Mouse (Mus musculus) hindbrain, embryonic 13.5 days (tissue): ENCODE measurements around the gene Mgmt. TPM values are rescaled to one million over a fixed set of nuclear protein-coding genes. Genes with fewer than 3 reads are reported as not detected.

Experiments
- ATAC-seq: fragments of 200-750 bp; cut with Nextera tagmentation; 2 replicates; pipeline ENCODE4 v1.8.0; 2017; ENCODE audit warnings: moderate TSS enrichment; ENCODE audit not compliant: low FRiP score
- H3K27ac ChIP-seq: fragments of 300-500 bp; sonication (generic); 2 replicates; pipeline ENCODE4 v1.5.1; 2015; ENCODE audit warnings: inconsistent platforms, mild to moderate bottlenecking, moderate library complexity
- H3K27me3 ChIP-seq: fragments of 300-500 bp; sonication (generic); 2 replicates; pipeline ENCODE4 v1.6.1; 2015; ENCODE audit warnings: mild to moderate bottlenecking, inconsistent platforms
- H3K36me3 ChIP-seq: fragments of 300-500 bp; sonication (generic); 2 replicates; pipeline ENCODE4 v1.6.1; 2015; ENCODE audit warnings: mild to moderate bottlenecking, inconsistent platforms
- H3K4me1 ChIP-seq: fragments of 300-500 bp; sonication (generic); replicated peaks from 2 replicates; pipeline ENCODE4 v1.6.1; 2015; ENCODE audit warnings: inconsistent platforms
- H3K4me2 ChIP-seq: fragments of 300-500 bp; sonication (generic); 2 replicates; pipeline ENCODE4 v1.6.1; 2015; ENCODE audit warnings: inconsistent platforms, mild to moderate bottlenecking, moderate library complexity
- H3K4me3 ChIP-seq: fragments of 300-500 bp; sonication (generic); 2 replicates; pipeline ENCODE4 v1.5.1; 2015; ENCODE audit warnings: mild to moderate bottlenecking, inconsistent platforms
- H3K9ac ChIP-seq: fragments of 300-500 bp; sonication (generic); 2 replicates; pipeline ENCODE4 v1.6.1; 2015; ENCODE audit warnings: mild to moderate bottlenecking, inconsistent platforms
- H3K9me3 ChIP-seq: fragments of 300-500 bp; sonication (generic); 2 replicates; pipeline ENCODE4 v1.6.1; 2016; ENCODE audit warnings: inconsistent platforms
- WGBS: fragments of 180-500 bp; shearing (Covaris S2); methylation state at CpG from one replicate; pipeline ENCODE4 v1.1.7; 2015; 5-methylcytosine and 5-hydroxymethylcytosine counted together
- polyA plus RNA-seq: library from polyadenylated mRNA; unstranded; fragments of >200 nt; fragmentation: Nextera tagmentation; extraction: Ambion mirVana; gene quantifications from 2 replicates; pipeline ENCODE4 v1.2.1, GENCODE M21; 2015

Mgmt gene
- polyA plus RNA-seq, 1 experiment from 2014 or later = 1.8 TPM

- no peak overlapping the region for H3K4me3 ChIP-seq
- H3K9ac ChIP-seq = no peak overlapping the region
- no peaks in the 10 kb centered on the region for H3K9me3 ChIP-seq
- H3K27me3 ChIP-seq = no peaks in the 10 kb centered on the region
- no peaks in the 10 kb centered on the region for H3K36me3 ChIP-seq
- H3K27ac ChIP-seq = no peak overlapping the region
- 90% methylated on average over 12 of the region's 12 CpGs for WGBS
- H3K4me2 ChIP-seq = no peak overlapping the region
- no peak for ATAC-seq
- peaks cover 15% of the 10 kb centered on the region for H3K4me1 ChIP-seq
Measured at GRCm38 (mm10) chr7:136920976-136921755, 26.8 kb downstream of the Mgmt start.

- Histone ChIP-seq H3K4me1 (peaks cover 18% of the 10 kb centered on the region), H3K27me3 (no peaks in the 10 kb centered on the region), H3K9me3 (no peaks in the 10 kb centered on the region), H3K27ac (no peak overlapping the region), H3K4me3 (no peak overlapping the region), H3K9ac (no peak overlapping the region), H3K4me2 (no peak overlapping the region), H3K36me3 (no peaks in the 10 kb centered on the region)
- ATAC-seq = no peak
- WGBS = 86% methylated on average over 6 of the region's 6 CpGs
Measured at GRCm38 (mm10) chr7:136922230-136922629, 27.8 kb downstream of the Mgmt start.

- Histone ChIP-seq H3K4me2 (no peak overlapping the region), H3K27me3 (no peaks in the 10 kb centered on the region), H3K36me3 (no peaks in the 10 kb centered on the region), H3K4me3 (no peak overlapping the region), H3K9me3 (no peaks in the 10 kb centered on the region), H3K4me1 (peaks cover 18% of the 10 kb centered on the region), H3K27ac (no peak overlapping the region), H3K9ac (no peak overlapping the region; the same call in 1 of the 2 replicates)
- WGBS = 69% methylated on average over 18 of the region's 18 CpGs
- no peak for ATAC-seq
Measured at GRCm38 (mm10) chr7:136924610-136925260, 30.3 kb downstream of the Mgmt start.

DNA sequence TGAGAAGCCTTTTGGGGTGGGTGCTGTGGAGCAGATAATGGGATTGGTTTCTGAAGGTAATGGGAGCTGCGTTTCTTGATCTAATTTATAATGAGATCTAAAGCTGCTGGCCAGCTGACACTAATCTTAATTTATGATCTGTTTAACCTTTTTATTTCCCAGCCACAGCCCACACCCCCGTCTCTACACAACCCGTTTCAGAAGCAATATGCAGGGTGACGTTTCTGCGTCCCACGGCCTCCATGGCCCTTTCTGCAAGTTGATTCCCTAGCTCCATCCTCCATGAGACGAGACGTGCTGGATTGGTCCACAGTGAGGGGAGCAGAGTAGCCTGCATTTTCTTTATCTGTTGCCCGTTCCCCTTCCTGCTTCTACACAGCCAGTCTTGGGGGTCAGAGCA, 31.8 kb downstream of the Mgmt start:
- Histone ChIP-seq H3K4me1 (peaks cover 18% of the 10 kb centered on the region), H3K4me3 (no peak overlapping the region), H3K9ac (no peak overlapping the region), H3K36me3 (no peaks in the 10 kb centered on the region), H3K27me3 (no peaks in the 10 kb centered on the region), H3K4me2 (no peak overlapping the region), H3K27ac (no peak overlapping the region), H3K9me3 (no peaks in the 10 kb centered on the region)
- ATAC-seq = no peak
- 49% methylated on average over 9 of the region's 9 CpGs for WGBS

DNA sequence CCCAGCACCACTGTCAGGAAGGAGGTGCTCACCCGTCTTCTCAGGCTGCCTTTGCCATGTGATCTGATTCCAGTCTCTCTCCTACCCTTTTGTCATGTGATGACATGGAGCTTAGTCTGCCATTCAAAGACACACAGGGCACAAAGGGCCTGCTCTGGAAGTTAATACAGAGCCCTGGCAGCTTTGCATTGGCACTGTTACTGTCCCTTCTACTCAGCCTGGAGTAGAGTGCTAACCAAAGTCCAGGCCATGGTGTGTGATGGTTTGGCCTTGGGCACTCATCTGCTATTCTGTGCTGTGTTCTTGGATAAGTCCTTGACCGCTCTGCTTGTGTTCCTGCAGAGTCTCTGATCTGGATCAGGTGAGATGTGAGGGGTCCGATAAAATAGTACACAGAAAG, 36.0 kb downstream of the Mgmt start:
- WGBS = 81% methylated on average over 3 of the region's 3 CpGs
- Histone ChIP-seq H3K27ac (no peak overlapping the region), H3K27me3 (no peaks in the 10 kb centered on the region), H3K4me3 (no peak overlapping the region), H3K4me2 (no peak overlapping the region), H3K9ac (no peak overlapping the region), H3K9me3 (no peaks in the 10 kb centered on the region), H3K4me1 (peaks cover 9% of the 10 kb centered on the region), H3K36me3 (no peaks in the 10 kb centered on the region)
- ATAC-seq = no peak

GRCm38 (mm10) chr7:136933367-136933766, 39.0 kb downstream of the Mgmt start:
- Histone ChIP-seq H3K36me3 (no peaks in the 10 kb centered on the region), H3K4me2 (no peak overlapping the region), H3K9ac (no peak overlapping the region), H3K27me3 (no peaks in the 10 kb centered on the region), H3K27ac (no peak overlapping the region), H3K9me3 (no peaks in the 10 kb centered on the region), H3K4me1 (no peaks in the 10 kb centered on the region), H3K4me3 (no peak overlapping the region)
- no peak for ATAC-seq
- 86% methylated on average over 3 of the region's 3 CpGs for WGBS

DNA sequence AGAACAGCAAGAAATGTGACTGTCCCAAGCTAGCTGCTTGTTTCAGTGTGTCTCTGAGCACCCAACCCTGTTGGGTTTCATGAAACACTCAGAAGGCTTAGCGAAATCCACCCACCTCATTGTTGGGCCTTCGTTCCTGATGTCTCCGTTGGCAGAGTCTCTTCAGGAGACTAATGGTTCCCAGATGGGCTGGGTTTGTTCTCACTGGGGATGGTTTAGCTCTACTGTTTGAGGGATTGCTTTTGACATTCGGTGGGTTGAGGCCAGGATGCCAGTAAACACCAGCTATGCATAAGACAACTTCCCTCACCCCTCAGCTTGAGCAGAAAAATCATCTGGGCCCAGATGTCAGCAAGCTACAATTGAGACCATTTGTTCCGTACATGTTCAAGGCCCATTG, 39.9 kb downstream of the Mgmt start:
- no peak for ATAC-seq
- H3K9me3 ChIP-seq = no peaks in the 10 kb centered on the region
- no peak overlapping the region for H3K9ac ChIP-seq
- WGBS = 82% methylated on average over 5 of the region's 5 CpGs
- no peak overlapping the region for H3K4me3 ChIP-seq
- H3K27ac ChIP-seq = no peak overlapping the region
- no peak overlapping the region for H3K4me2 ChIP-seq
- H3K4me1 ChIP-seq = no peaks in the 10 kb centered on the region
- no peaks in the 10 kb centered on the region for H3K36me3 ChIP-seq
- H3K27me3 ChIP-seq = no peaks in the 10 kb centered on the region

GRCm38 (mm10) chr7:136934784-136935183, 40.4 kb downstream of the Mgmt start:
- no peak for ATAC-seq
- Histone ChIP-seq H3K4me1 (no peaks in the 10 kb centered on the region), H3K9me3 (no peaks in the 10 kb centered on the region), H3K4me2 (no peak overlapping the region), H3K27ac (no peak overlapping the region), H3K27me3 (no peaks in the 10 kb centered on the region), H3K4me3 (no peak overlapping the region), H3K36me3 (no peaks in the 10 kb centered on the region), H3K9ac (no peak overlapping the region)
- 77% methylated on average over 7 of the region's 7 CpGs for WGBS

- no peak overlapping the region for H3K4me3 ChIP-seq
- ATAC-seq = no peak
- H3K4me2 ChIP-seq = no peak overlapping the region
- H3K9me3 ChIP-seq = no peaks in the 10 kb centered on the region
- WGBS = 91% methylated on average over 4 of the region's 4 CpGs
- H3K27ac ChIP-seq = no peak overlapping the region
- no peaks in the 10 kb centered on the region for H3K4me1 ChIP-seq
- no peaks in the 10 kb centered on the region for H3K36me3 ChIP-seq
- no peaks in the 10 kb centered on the region for H3K27me3 ChIP-seq
- no peak overlapping the region for H3K9ac ChIP-seq
Measured at GRCm38 (mm10) chr7:136938371-136938770, 44.0 kb downstream of the Mgmt start.

DNA sequence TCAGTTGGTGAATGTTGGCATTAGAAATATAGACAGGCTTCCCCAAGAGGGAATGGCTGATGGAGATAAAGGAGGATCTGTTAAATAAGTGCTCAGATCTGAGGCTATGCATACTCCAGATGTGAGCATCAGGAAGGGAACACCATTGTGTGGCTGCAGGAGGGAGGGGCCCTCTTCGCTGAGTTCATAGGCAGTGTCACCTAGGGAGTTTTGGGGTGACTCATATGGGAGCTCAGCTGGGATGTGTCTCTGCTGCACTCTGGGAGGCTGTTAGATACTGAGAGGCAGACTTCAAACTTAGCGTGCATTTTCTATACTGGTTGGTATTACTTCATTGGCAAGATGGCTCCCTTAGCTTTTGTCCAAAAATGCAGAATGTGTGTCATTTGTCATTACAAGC, 48.0 kb downstream of the Mgmt start:
- Histone ChIP-seq H3K27me3 (peaks cover 6% of the 10 kb centered on the region; the same call in 1 of the 2 replicates), H3K4me3 (no peak overlapping the region), H3K9ac (no peak overlapping the region), H3K4me2 (no peak overlapping the region), H3K4me1 (no peaks in the 10 kb centered on the region), H3K27ac (no peak overlapping the region), H3K9me3 (no peaks in the 10 kb centered on the region), H3K36me3 (no peaks in the 10 kb centered on the region)
- no peak for ATAC-seq
- WGBS = 93% methylated on average over 2 of the region's 2 CpGs

GRCm38 (mm10) chr7:136943886-136944285, 49.5 kb downstream of the Mgmt start:
- no peak overlapping the region for H3K27ac ChIP-seq
- no peaks in the 10 kb centered on the region for H3K9me3 ChIP-seq
- H3K36me3 ChIP-seq = no peaks in the 10 kb centered on the region
- H3K4me3 ChIP-seq = no peak overlapping the region
- no peak overlapping the region for H3K4me2 ChIP-seq
- ATAC-seq = no peak
- peaks cover 6% of the 10 kb centered on the region for H3K4me1 ChIP-seq
- peaks cover 6% of the 10 kb centered on the region; the same call in 1 of the 2 replicates for H3K27me3 ChIP-seq
- WGBS = 82% methylated on average over 5 of the region's 5 CpGs
- H3K9ac ChIP-seq = no peak overlapping the region

DNA sequence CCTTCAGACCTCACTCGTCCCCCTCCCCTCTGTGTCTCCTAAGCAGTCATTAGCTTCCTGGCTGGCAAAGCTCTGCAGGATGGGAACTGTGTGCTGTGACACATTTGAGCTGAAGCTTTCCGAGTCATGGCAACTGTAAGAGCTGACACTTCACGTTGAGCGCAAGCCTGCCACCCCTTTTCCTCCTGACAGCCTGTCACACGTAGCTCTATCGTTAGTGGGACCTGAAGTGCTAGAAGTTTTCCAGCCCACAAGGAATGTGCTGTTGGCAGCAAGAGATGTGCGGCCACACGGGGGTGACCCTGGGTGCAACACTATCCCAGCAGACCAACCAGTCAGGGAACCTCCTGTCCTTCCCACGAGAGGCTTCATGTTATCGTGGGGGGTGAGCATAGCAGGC, 51.3 kb downstream of the Mgmt start:
- no peak overlapping the region for H3K27ac ChIP-seq
- H3K36me3 ChIP-seq = no peaks in the 10 kb centered on the region
- ATAC-seq = no peak
- H3K4me3 ChIP-seq = no peak overlapping the region
- H3K9me3 ChIP-seq = no peaks in the 10 kb centered on the region
- no peak overlapping the region for H3K9ac ChIP-seq
- 76% methylated on average over 10 of the region's 10 CpGs for WGBS
- peaks cover 6% of the 10 kb centered on the region for H3K4me1 ChIP-seq
- peaks cover 9% of the 10 kb centered on the region; the same call in 1 of the 2 replicates for H3K27me3 ChIP-seq
- no peak overlapping the region for H3K4me2 ChIP-seq

DNA sequence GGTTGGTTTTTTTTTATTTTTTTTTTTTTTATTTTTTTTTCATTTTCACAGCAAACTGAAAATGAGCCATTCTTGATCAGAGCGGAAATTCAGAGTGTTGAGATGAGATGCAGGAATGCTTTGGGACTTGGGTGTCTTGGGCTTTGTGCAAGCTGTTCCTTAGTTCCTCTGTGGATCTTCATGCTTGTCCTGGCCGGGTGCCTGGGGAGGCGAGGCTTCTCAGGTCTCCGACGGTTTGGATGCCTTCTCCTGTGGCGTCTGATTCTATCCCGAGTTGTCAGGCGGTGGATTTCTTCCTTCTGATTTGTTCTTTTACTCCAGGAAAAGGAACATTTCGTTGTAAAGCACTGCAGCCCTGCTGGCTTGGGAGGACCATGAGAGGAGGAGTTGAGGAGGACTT, 51.7 kb downstream of the Mgmt start:
- Histone ChIP-seq H3K4me3 (no peak overlapping the region), H3K9ac (no peak overlapping the region), H3K9me3 (no peaks in the 10 kb centered on the region), H3K36me3 (no peaks in the 10 kb centered on the region), H3K27ac (no peak overlapping the region), H3K27me3 (peaks cover 9% of the 10 kb centered on the region; the same call in 1 of the 2 replicates), H3K4me2 (no peak overlapping the region), H3K4me1 (peaks cover 6% of the 10 kb centered on the region)
- ATAC-seq = no peak
- WGBS = 91% methylated on average over 9 of the region's 9 CpGs
